Mouse (Mus musculus): ENCODE measurements around the gene Ndufa13.

Ndufa13 gene

GRCm38 (mm10) chr8:69907106-69907505 lies 4.7 kb upstream of the Ndufa13 start:
- no peak for DNase-seq (ENCODE audit: low spot score)

DNA sequence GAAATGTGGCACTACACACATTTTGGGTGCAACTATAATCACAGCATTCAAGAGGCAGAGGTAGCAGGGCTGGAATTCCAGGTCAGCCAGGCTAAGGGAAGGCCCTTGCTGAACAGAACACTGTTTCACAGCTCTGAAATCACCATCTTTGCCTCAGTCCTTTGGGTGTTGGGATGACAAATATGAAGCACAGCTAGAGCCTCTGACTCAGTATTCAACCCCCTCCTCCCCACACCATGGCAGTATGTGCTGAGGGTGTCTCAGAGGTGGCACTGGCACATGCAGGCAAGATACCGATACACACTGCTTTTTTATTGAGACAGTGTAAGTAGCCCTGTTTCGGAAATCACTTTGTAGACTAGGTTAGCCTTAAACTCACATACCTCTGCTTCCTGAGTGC lies 3.9 kb upstream of the Ndufa13 start:
- DNase-seq (ENCODE audit: low spot score), result no peak

DNA sequence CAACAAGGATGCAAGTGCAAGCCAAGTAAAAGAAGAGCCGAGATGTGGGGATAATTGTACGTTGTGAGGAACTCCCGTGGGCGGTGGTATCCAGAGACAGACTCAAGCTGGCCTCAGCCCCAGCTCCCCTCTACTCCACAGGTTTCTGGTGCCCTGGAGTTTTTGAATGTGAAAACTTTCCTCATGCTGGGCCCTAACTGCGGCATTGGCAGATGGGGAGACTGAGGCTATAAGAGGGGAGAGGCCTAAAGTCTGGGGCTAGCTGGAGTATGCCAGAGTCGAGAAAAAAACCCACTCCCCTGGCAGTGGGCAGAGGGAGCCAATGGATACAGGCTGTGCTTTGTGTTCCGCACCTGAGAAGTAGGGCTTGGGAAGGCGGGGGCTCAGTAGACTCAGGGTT lies 1.7 kb upstream of the Ndufa13 start:
- no peak for DNase-seq (ENCODE audit: low spot score)

DNA sequence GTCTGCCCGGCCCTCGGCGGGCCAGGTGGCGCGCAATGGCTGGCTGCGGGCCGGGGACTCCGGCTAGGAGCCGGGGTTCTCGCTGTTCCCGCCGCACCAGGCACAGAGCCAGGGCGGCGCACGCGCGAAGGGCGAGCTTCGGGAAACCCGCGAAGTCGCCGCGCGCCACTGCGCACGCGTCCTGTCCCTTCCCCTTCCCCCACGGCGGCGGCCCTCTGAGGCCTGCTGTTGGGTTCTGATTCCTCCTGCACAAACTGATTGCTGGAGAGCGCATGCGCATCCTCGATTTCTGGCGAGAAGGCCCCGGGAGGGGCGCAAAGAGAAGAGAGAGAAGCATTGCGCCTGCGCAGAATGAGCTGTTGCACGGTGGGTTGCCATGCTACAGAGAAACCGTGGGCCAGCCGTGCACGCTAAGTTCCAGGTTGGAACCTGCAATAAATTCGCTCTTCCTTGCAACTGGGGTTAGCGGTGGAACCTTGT lies 745 bp upstream of the Ndufa13 start:
- DNase-seq (ENCODE audit: low spot score), result peak; percentile 98

DNA sequence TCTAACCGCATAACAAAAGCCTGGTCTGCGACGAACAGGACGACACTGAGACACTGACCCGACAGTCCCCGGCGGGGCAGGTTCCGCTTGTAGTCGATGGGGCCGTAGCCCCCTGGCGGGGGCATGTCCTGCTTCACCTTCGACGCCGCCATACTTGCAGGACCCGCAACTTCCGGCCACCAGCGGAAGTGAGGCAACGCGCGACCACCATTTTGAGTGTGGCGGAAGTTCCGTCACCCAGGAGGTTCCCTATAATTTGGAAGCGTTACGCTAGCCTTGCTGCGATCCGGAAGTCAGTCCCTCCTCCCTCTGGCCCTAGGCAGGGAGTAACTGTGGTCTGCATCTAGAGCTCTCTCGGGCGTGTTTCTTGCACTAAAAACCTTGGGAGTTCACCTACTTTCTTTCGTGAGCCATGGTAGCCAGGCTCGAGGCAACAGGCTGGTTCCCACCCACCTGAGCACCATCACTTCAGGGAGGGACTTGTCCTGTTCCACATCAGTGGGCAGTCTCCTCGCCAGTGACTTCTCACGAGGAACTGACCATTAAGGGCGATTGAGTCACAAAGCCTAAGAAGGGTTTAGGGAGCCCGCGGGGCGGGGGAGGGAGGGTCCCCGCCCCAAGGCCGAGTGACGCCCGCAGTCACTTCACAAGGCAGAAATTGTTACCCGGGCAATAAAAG lies 735 bp downstream of the Ndufa13 start:
- peak; percentile 94 for DNase-seq (ENCODE audit: low spot score)

DNA sequence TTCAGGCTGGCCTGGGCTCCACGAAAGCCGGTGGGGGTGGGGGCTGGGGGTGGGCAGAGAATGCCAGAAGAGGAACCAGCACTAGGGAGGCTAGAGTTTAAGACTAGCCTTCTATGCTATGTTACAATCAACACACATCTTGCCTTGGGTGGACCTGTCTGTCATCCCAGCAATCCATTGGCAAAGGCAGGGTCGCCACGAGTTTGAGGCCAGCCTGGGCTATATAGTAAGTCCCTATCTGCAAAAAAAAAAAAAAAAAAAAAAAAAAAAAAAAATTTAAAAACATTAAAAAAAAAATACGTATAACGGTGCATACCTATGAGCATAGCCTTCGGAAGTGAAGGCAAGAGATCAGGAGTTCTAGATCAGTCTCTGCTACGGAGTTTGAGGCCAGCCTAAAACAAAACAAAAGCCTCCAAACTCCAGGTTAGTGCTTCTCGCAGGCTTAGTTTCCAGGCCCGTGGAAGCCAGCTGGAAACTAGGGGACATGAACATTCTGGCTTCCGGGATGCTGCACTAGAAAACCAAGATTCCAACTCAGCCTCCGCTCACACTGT lies 1.4 kb downstream of the Ndufa13 start:
- no peak for DNase-seq (ENCODE audit: low spot score)

DNA sequence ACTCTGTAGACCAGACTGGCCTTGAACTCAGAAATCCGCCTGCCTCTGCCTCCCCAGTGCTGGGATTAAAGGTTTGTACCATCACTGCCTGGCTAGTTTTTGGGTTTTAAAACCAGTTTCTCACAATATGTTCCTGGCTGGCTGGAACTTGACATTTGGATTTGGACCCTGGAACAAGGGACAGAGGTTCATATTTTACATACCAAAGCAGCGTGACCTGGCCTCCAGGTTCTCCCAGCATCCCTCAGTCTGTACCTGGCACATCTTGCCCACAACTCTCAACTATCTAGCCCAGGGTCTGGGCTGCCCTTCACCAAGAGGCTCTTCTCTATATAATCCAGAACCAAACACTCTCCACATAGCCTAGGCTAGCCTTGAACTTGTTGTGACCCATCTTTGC lies 2.5 kb downstream of the Ndufa13 start:
- no peak for DNase-seq (ENCODE audit: low spot score)

GRCm38 (mm10) chr8:69897857-69898256 lies 4.5 kb downstream of the Ndufa13 start:
- no peak for DNase-seq (ENCODE audit: low spot score)

GRCm38 (mm10) chr8:69895772-69896451 lies 6.4 kb downstream of the Ndufa13 start:
- DNase-seq (ENCODE audit: low spot score), result no peak

- no peak for DNase-seq (ENCODE audit: low spot score)
These were observed 7.5 kb downstream of the Ndufa13 start for GRCm38 (mm10) chr8:69894836-69895332.

GRCm38 (mm10) chr8:69893863-69894262 lies 8.5 kb downstream of the Ndufa13 start:
- peak; percentile 63 for DNase-seq (ENCODE audit: low spot score)

DNA sequence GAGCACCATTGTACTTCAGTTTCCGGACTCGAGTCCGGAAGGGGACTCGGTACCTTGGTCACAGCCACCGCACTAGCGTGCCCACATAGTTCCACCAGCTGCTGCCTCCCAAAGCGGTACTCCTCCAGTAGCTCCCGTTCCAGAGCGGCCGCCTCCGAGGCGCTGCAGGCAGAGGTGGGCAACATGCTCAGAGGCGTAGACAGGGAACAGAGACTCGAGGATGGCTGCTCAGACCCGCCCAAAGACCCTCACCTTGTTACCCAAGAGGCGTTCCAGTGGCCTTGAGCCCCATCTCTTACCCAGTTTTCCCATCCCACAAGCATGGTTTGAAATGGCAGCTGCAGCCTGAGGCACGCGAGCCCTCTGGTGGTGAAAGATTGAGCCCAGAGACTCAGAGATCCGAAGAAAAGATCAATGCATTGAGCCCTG lies 11.5 kb downstream of the Ndufa13 start:
- no peak for DNase-seq (ENCODE audit: low spot score)

- DNase-seq (ENCODE audit: low spot score), result no peak
These were observed 13.5 kb downstream of the Ndufa13 start for GRCm38 (mm10) chr8:69888902-69889301.

DNA sequence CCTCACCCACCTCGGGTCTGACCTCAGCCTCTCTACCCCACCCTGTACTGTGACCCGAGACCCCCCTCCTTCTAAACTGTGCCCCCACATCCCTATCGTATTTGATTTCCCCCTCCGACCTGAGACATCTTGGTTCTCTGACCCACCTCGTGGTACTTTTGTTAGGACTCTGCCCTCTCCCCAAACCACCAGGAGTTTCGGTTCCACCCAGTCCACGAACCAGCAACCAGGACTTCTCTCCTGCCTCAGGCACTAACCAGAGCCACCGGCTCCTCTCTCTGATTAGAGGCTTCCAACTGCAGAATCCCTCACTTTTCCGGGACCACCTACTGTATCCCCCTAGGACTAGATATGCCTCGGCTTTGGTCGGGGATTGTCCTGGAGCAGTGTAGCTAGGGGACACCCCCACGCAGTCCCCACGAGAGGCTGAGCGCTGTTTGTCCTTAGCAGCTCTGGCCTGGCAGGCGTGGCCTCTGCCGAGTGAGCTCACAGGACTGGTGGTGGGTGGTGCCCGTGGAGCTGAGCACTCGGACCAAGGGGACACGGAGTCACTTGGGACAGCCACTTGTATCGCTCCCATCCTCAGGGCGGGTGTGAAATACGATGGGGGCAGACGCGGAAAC lies 14.0 kb downstream of the Ndufa13 start:
- no peak for DNase-seq (ENCODE audit: low spot score)

DNA sequence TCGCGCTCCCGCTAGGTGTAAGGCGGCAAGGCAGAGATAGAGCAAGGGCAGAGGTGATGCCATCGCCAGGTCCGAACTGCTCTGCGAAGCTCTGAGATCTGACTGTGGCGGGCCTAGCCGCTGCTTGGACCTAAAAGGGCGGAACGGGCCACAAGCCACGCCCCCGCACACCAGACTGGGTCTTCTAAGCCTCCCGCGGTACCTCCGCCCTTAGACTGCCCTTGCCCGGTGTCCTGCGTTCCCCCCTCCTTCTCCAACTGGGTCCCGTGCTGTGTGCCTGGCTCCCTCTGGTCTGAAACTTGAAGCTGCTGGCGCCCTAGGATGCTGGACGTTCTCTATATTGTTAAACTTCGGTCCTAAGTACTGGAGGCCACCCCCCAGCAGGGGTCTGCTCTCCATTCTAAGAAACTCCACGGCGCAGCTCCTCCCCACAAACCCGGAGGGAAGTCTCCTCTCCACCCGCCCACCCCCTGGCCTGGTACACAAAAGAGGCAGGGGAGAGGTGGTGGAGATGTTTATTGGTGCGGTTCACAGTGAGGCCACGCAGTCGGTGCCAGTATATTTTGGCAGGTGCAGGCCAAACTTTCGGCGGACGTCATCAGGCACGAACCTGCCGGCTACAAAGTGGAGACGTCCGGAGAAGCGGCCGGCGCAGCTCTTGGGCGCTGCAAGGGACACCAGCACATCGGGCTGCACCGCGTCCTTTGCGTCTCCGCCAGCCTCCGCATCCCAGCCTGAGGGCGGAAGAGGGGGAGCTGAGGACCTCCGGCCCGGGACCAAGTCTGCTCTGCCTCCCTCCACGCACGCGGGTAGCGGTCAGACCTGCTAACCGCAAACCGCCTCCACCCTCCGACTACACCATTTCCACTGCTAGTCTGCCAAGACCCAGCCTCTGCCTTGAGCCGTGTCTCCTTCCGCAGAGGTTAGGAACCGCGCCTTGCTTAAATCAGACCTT lies 14.8 kb downstream of the Ndufa13 start, which contains the start of gene Cilp2:
TSS of gene Cilp2 (minus strand) at position 399 of the 955 bp plus-strand sequence.
- peak; percentile 37 for DNase-seq (ENCODE audit: low spot score)

- no peak for DNase-seq (ENCODE audit: low spot score)
These were observed 18.2 kb downstream of the Ndufa13 start for GRCm38 (mm10) chr8:69884141-69884540.

DNA sequence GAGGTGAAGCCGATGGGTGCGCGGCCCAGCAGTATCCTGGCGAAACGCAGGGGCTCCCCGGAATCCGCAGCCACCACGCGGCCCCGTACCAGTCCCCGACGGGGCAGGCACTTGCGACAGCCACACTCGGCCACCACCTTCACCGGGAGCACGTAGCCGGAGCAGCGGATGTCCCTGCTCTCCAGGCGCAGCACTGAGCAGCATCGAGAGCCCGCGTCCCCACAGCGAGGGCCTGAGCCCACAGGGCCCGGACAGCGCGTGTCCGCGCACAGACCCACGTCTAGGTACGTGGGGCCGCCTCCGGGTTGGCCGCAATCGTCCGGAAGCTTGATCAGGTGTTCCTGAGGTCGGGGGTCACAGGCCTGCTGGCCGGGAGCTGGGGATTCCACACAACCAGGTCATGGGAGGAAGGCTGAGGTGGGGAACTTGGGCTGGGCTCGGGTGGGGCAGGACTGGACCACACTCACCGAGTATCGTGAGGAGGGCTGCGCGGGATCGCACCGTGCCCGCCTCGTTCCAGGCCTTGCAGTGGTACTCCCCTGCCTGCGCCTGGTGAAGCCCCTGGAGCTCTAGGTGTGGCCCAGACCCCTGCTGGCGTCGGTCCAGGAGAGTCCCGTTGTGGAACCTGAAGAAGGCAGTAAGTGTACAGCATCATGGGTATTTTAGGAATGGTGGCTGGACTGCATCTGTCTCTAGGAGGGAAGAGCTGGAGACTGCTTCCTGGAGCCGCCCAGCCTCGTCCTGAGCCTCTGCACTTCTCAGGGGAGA lies 19.3 kb downstream of the Ndufa13 start:
- DNase-seq (ENCODE audit: low spot score), result no peak

DNA sequence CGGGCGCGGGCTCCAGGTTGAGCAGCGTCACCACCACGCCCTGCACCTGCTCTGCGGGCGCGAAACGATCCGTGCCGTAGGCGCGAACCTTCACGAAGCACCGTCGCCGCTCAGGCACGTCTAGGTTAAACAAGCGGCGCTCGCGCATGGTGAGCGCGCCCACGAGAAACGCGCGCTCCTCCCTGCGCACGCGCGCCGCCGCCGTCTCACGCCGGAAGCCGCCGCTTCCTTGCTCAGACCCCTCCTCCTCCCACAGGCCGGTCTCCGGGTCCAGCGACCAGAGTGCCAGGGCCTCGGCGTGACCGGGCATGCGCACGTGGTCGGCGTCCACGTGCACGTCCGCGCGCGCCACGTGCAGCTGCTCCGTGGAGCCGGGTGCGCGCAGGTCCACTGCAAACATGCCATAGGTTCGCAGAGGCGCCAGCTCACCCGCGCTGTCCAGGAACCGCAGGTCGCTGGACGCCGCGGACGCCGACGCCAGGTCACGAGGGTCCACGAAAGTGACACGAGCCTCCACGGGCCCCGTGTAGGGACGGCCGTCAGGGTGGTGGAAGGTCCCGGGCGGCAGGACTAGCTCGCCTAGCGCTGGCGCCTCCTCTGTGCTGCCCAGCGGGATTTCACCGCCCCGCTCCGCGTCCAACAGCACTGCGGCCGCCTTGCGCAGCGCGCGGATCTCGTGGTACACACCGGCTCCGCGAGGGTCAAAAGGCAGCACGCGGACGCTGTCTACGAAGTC lies 20.2 kb downstream of the Ndufa13 start:
- peak; percentile 39 for DNase-seq (ENCODE audit: low spot score)

DNA sequence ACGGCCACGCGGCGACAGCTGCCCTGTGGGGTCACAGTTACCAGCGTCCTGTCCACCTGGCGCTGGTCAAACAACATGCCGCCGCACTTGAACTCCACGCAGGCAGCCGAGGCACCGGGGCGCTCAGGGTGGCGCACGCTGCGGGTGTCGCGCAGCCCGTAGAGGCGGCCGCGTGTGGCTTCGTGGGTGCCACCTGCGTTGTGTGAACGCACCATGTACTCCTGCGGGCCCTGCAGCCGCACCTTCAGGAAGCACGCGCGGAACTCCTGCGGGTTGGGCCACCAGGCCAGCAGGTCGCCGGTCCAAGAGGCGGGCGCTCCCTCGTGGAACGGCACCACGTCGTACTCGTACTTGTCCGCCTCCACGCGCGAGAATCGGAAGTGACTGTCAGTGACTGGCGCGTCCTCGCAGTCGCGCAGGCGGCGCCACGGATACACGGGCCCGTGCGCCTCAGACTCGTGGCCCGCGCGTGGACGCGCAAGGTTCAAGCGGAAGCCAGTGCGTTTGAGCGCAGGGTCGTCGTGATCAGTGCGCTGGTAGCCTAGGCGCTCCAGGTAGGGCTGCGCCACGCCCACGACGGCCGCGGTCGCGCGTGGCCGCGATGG lies 21.0 kb downstream of the Ndufa13 start:
- no peak for DNase-seq (ENCODE audit: low spot score)

All from T-cell, adult 2 months (primary cell).